Mouse (Mus musculus): Measurements from ENCODE around the gene Pde1b. TPM values are rescaled to one million over a fixed set of nuclear protein-coding genes. Genes with fewer than 3 reads are reported as not detected.

Pde1b gene
- polyA plus RNA-seq (2014; fragmentation: Illumina TruSeq; extraction: RNeasy Lipid Tissue Mini Kit (QIAGEN cat#74804); ENCODE audit: low read depth, low replicate concordance), result 4.3 TPM

DNA sequence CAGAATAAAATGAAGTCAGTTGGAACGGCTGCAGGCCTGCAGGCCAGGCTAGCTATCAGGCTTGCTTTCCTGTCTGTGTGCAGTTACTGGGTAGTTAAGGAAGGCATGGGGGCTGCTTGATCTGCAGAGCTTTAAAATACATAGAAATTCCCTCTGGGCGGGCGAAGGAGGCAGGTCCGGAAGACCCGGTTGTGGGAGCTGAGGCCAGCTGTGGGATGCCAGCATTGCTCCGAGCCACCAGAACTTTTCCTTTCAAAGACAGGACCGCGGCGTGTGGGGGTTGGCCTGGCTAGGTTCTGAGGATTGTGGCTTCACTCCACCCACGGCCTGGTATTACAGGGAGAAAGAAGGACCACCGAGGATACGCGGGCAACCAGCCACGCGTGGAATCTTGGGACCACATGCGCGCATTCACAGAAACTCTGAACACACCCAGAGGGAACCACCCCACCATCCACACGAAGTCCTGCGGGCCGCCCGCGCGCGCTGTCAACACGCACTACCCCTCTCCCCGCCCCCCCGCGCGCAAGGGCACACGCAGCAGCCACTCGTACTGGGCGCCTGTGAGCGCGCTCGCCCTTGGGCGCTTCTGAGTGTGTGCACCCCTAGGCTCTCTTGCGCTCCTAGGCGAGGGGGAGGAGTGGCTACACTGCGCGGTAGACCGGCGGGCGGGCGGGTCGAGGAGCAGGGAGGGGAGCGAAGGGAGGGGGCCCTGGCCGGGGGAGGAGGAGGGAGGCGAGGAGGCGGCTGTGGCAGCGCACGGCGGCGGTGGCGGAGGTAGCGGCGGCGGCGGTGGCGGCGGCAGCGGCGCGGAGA is at the start of gene Pde1b:
Pde1b (plus strand) TSS at position 600 of the 816 bp plus-strand sequence.

DNA sequence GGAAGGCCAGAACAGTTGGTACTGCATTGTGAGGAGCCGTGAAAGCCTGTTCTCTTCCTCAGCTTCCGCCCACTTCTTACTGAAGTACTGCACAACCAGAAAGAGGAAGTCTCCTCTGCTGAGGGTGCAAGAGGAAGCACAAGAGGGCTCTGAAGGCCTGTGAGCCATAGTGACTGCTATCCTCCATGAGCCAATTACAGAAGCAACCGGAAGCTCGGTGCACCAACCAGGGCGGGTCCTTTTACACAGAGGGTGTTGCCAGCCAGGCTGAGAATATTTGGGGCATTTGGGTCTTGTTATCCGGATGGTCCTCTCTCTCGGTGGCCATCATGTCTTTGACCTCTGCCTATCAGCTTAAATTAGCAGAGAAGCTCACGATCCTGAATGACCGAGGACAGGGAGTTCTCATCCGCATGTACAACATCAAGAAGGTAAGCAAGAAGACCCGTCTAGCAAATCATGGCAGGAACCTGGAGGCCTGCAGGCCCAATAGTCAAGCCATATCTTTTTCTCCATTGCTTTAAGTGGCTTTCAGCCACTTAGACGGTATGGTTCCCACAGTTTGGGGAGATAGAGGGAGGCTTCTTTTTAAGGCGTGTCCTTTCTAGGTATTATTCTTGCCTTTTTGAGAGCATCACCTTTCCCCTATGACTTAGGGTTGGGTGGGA is 49.1 kb upstream of the Pde1b start, which contains the start of gene Nckap1l:
Nckap1l (plus strand) TSS at position 244 of the 668 bp plus-strand sequence.

GRCm38 (mm10) chr15:103537822-103538213 is 35.0 kb downstream of the Pde1b start, which contains the start of gene Ppp1r1a:
TSS of gene Ppp1r1a (minus strand) at chr15:103538003.

DNA sequence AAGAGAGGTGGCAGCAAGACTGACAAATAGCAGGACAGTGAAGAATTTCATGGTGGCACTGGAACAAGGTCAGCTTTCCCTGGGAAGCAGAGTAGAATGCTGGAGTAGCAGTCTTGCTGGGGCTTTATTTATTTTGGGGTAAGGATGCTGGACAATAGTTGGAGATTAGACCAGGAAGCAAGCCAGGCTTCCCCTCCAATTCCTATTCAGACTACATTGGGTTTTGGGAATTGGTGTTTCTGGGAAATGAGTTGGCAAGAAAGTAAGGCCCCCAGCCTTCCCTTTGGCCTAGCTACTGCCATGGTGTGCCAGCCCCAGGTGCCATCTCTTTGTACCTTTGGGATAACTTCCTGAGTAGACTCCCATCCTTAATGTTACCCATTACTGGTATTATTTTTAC is 62.1 kb downstream of the Pde1b start, which contains the start of gene Glycam1:
Glycam1 (minus strand) TSS at position 101 of the 400 bp plus-strand sequence.

Other genes with a start within 250 kb of the Pde1b start
- not detected for gene Nfe2, start 244.6 kb upstream of the Pde1b start, polyA plus RNA-seq (2014; fragmentation: Illumina TruSeq; extraction: RNeasy Lipid Tissue Mini Kit (QIAGEN cat#74804); ENCODE audit: low read depth, low replicate concordance)
- 83.1 TPM for gene Copz1, start 230.3 kb upstream of the Pde1b start, polyA plus RNA-seq (2014; fragmentation: Illumina TruSeq; extraction: RNeasy Lipid Tissue Mini Kit (QIAGEN cat#74804); ENCODE audit: low read depth, low replicate concordance)
- gene Gpr84, start 192.4 kb upstream of the Pde1b start, polyA plus RNA-seq (2014; fragmentation: Illumina TruSeq; extraction: RNeasy Lipid Tissue Mini Kit (QIAGEN cat#74804); ENCODE audit: low read depth, low replicate concordance), result not detected
- gene Zfp385a, start 162.9 kb upstream of the Pde1b start, polyA plus RNA-seq (2014; fragmentation: Illumina TruSeq; extraction: RNeasy Lipid Tissue Mini Kit (QIAGEN cat#74804); ENCODE audit: low read depth, low replicate concordance), result not detected
- 1.3 TPM for gene Itga5, start 136.3 kb upstream of the Pde1b start, polyA plus RNA-seq (2014; fragmentation: Illumina TruSeq; extraction: RNeasy Lipid Tissue Mini Kit (QIAGEN cat#74804); ENCODE audit: low read depth, low replicate concordance)
- not detected for gene Gtsf1, start 72.6 kb upstream of the Pde1b start, polyA plus RNA-seq (2014; fragmentation: Illumina TruSeq; extraction: RNeasy Lipid Tissue Mini Kit (QIAGEN cat#74804); ENCODE audit: low read depth, low replicate concordance)
- not detected for gene Gtsf2, start 54.6 kb upstream of the Pde1b start, polyA plus RNA-seq (2014; fragmentation: Illumina TruSeq; extraction: RNeasy Lipid Tissue Mini Kit (QIAGEN cat#74804); ENCODE audit: low read depth, low replicate concordance)
- gene Nckap1l, start 49.2 kb upstream of the Pde1b start, polyA plus RNA-seq (2014; fragmentation: Illumina TruSeq; extraction: RNeasy Lipid Tissue Mini Kit (QIAGEN cat#74804); ENCODE audit: low read depth, low replicate concordance), result 7.2 TPM
- gene Ppp1r1a, start 35.0 kb downstream of the Pde1b start, polyA plus RNA-seq (2014; fragmentation: Illumina TruSeq; extraction: RNeasy Lipid Tissue Mini Kit (QIAGEN cat#74804); ENCODE audit: low read depth, low replicate concordance), result 0.82 TPM
- gene Glycam1, start 62.0 kb downstream of the Pde1b start, polyA plus RNA-seq (2014; fragmentation: Illumina TruSeq; extraction: RNeasy Lipid Tissue Mini Kit (QIAGEN cat#74804); ENCODE audit: low read depth, low replicate concordance), result 13.8 TPM